Mouse (Mus musculus) liver, embryonic 11.5 days (tissue): ENCODE measurements at regions not wholly inside any gene's neighbourhood (a gene's known extent, or its start where the extent isn't known, plus 50 kb on each side); places are given as distances from the start of the nearest gene placed in this dataset.
A peak's percentile ranks its signal among the peaks of the same experiment; 100 is the strongest.

ENCODE experiments used
- ATAC-seq: fragments of 200-750 bp; cut with Nextera tagmentation; replicated peaks from 2 replicates; pipeline ENCODE4 v1.8.0; 2017; ENCODE audit warnings: moderate number of reproducible peaks, mild to moderate bottlenecking, moderate TSS enrichment, moderate library complexity; ENCODE audit not compliant: low FRiP score
- DNase-seq: peaks from one replicate; pipeline ENCODE4 v3.0.0-alpha.2; 2017; ENCODE audit warnings: low spot score
- H3K27ac ChIP-seq: fragments of 300-500 bp; sonication (generic); 2 replicates; pipeline ENCODE4 v1.5.1; 2014; ENCODE audit warnings: mild to moderate bottlenecking, low read depth, low read length, control low read depth
- H3K27me3 ChIP-seq: fragments of 300-500 bp; sonication (generic); replicated peaks from 2 replicates; pipeline ENCODE4 v1.6.1; 2014; ENCODE audit warnings: low read length, mixed read lengths; ENCODE audit not compliant: control insufficient read depth, insufficient read depth
- H3K36me3 ChIP-seq: fragments of 300-500 bp; sonication (generic); 2 replicates; pipeline ENCODE4 v1.6.1; 2014; ENCODE audit warnings: mild to moderate bottlenecking, low read length, moderate library complexity, mixed read lengths; ENCODE audit not compliant: control insufficient read depth, insufficient read depth
- H3K4me1 ChIP-seq: fragments of 300-500 bp; sonication (generic); replicated peaks from 2 replicates; pipeline ENCODE4 v1.6.1; 2014; ENCODE audit warnings: low read length, mixed read lengths; ENCODE audit not compliant: control insufficient read depth, insufficient read depth
- H3K4me2 ChIP-seq: fragments of 300-500 bp; sonication (generic); 2 replicates; pipeline ENCODE4 v1.6.1; 2014; ENCODE audit warnings: mild to moderate bottlenecking, control low read depth, moderate library complexity
- H3K4me3 ChIP-seq: fragments of 300-500 bp; sonication (generic); 2 replicates; pipeline ENCODE4 v1.5.1; 2014; ENCODE audit warnings: low read depth, low read length, control low read depth
- H3K9ac ChIP-seq: fragments of 300-500 bp; sonication (generic); 2 replicates; pipeline ENCODE4 v1.6.1; 2014; ENCODE audit warnings: low read depth, low read length, control low read depth
- H3K9me3 ChIP-seq: fragments of 300-500 bp; sonication (generic); 2 replicates; pipeline ENCODE4 v1.6.1; 2016; ENCODE audit warnings: low read length, inconsistent platforms, mixed read lengths; ENCODE audit not compliant: control insufficient read depth
- WGBS: fragments of 180-500 bp; shearing (Covaris S2); extraction: QIAGEN DNeasy Blood & Tissue Kit; methylation state at CpG from one replicate; pipeline ENCODE4 v1.1.7; 2014; 5-methylcytosine and 5-hydroxymethylcytosine counted together

DNA sequence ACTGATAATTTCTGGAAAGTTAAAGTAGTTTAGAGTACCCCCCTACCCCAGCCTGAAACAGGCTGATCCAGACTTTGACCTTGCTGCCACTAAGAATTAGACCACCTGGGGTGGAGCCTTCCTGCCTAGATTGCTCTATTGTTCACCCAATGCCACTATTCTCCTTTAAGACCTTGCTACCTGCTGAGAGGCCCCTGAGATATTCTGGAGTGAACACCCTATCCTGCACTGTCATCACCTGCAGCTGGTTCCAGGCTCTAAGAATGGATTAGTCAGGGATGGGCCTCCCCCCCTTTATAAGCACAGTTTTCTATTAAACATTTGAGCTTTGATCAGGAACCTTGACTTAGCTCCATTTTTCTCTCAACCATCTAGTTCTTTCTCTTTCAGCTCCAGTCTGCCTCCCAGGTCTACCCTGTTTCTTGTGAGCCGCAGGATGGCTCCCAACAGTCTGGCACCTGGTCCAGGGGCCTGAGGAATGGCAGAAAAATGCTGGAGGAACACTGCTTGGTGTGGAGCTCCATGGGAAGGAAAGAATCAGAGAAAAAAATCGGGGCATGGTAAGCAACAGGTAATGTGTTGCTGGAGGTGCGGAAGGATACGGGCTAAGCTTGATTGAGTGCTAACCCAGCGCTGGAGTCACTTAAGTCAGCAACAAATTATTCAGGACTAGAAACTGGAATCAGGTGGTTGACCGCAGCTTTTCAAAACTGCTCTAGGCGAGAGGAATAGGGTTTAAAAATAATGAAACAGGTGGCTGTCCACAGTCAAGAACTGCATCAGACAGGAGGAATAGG, 1073.7 kb upstream of the Gje1 start:
- H3K27me3 ChIP-seq: no peaks in the 10 kb centered on the region
- H3K4me1 ChIP-seq: no peaks in the 10 kb centered on the region
- DNase-seq (no peak), ATAC-seq (no peak)
- no peaks in the 10 kb centered on the region for H3K9me3 ChIP-seq
- no peak overlapping the region for H3K27ac ChIP-seq
- H3K4me2 ChIP-seq: no peak overlapping the region
- no peak overlapping the region for H3K4me3 ChIP-seq
- H3K9ac ChIP-seq: no peak overlapping the region
- WGBS: 51% methylated on average over 7 of the region's 7 CpGs
- no peaks in the 10 kb centered on the region for H3K36me3 ChIP-seq

GRCm38 (mm10) chr10:15759983-15760723, 1042.1 kb upstream of the Gje1 start:
- H3K36me3 ChIP-seq: no peaks in the 10 kb centered on the region
- no peaks in the 10 kb centered on the region for H3K4me1 ChIP-seq
- ATAC-seq (peak; percentile 81), DNase-seq (no peak)
- peak overlapping the region; percentile 28; the same call in 1 of the 2 replicates for H3K4me2 ChIP-seq
- H3K9ac ChIP-seq: no peak overlapping the region
- no peaks in the 10 kb centered on the region for H3K27me3 ChIP-seq
- no peak overlapping the region for H3K4me3 ChIP-seq
- H3K27ac ChIP-seq: 0 out of 2 replicates have a peak overlapping the region, but pooled peaks have one; percentile 19
- H3K9me3 ChIP-seq: no peaks in the 10 kb centered on the region
- 43% methylated on average over 6 of the region's 6 CpGs for WGBS

DNA sequence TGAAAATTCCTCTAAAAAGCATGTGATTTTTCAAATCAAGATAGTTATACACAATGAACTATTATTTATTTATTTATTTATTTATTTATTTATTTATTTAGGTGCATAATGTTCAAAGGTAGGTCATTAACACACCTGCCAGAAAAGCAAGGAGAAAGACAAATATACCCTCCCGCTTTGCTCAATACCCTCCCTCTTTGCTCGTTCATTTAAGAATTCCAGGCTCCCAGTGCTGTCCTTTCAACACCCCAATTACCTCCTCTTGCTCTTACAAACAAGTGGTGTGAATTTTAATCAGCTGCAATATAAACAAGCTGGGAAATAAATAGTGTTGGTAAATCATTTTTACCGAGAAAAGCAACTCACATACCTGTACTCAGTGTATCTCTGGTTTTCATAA, 1041.6 kb upstream of the Gje1 start:
- Histone ChIP-seq H3K9ac (no peak overlapping the region), H3K4me1 (no peaks in the 10 kb centered on the region), H3K27me3 (no peaks in the 10 kb centered on the region), H3K4me3 (no peak overlapping the region), H3K4me2 (peak overlapping the region; percentile 28; the same call in 1 of the 2 replicates), H3K9me3 (no peaks in the 10 kb centered on the region), H3K36me3 (no peaks in the 10 kb centered on the region), H3K27ac (no peak overlapping the region)
- DNase-seq (no peak), ATAC-seq (0 out of 2 replicates have a peak, but pooled peaks have one; percentile 19)
- 33% methylated on average over 3 of the region's 3 CpGs for WGBS

DNA sequence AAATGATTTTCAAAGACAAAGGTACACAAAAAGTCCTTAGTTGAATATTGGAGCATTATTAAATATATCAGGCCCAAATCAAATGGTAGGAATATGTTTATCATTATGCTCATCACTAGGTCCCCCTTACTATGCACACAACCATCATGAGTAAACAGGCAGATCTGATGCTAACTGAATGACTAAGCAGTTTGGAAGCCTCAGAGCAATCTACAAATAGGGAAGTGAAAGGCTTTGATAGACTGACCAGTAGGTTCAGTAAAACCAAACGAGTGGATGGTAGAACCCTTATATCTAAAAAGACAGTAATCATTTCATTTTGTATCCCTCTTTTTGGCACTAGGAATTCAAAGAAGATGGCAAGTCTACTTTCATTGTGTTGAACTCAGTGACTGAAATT, 1039.5 kb upstream of the Gje1 start:
- WGBS: 33% methylated on average over 1 of the region's 1 CpGs
- no peaks in the 10 kb centered on the region for H3K27me3 ChIP-seq
- no peak for ATAC-seq
- no peak overlapping the region for H3K27ac ChIP-seq
- no peaks in the 10 kb centered on the region for H3K9me3 ChIP-seq
- no peaks in the 10 kb centered on the region for H3K36me3 ChIP-seq
- no peaks in the 10 kb centered on the region for H3K4me1 ChIP-seq
- H3K4me3 ChIP-seq: no peak overlapping the region
- H3K4me2 ChIP-seq: no peak overlapping the region
- no peak for DNase-seq
- no peak overlapping the region for H3K9ac ChIP-seq

DNA sequence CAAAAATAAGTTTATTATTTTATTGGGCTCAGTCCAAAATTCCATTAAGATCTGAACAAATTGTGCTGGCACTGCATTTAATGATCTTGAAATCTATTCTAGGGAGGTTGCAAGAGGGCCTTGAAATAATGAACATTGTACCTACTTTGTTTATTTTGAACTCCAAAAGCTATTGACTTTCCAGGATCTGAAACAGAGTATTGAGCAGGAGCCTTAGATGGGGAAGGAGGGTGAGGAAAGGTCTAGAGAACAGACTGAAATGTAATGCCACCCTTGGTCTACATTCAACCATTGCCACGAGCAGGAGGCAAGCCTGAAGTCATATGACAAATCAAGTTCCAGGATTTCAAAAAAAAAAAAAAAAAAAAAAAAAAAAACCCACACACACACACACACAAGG, 1028.9 kb upstream of the Gje1 start:
- Histone ChIP-seq H3K27ac (no peak overlapping the region), H3K27me3 (no peaks in the 10 kb centered on the region), H3K4me2 (no peak overlapping the region), H3K4me1 (no peaks in the 10 kb centered on the region), H3K9ac (no peak overlapping the region), H3K36me3 (no peaks in the 10 kb centered on the region), H3K9me3 (no peaks in the 10 kb centered on the region), H3K4me3 (no peak overlapping the region)
- no peak for ATAC-seq
- WGBS: 59% methylated on average over 1 of the region's 1 CpGs
- no peak for DNase-seq

DNA sequence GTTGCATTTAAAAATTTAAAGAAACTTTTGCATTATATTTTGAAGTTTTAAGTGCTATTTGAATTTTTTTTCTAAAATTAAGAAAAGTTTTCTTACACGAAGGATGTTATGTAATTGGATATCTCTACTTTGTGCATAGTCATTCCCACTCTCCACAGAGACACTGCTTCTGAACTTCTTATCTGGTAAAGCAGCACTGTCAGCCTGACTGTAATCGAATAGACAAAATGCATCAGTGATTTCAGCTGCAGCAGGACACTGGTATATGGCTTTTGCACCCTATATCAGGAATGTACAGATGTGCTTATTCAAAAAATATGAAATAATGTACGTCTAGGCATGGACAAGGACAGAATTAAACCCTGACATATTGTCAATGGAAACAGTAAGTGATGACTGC, 1020.6 kb upstream of the Gje1 start:
- Histone ChIP-seq H3K27ac (no peak overlapping the region), H3K27me3 (no peaks in the 10 kb centered on the region), H3K36me3 (no peaks in the 10 kb centered on the region), H3K9me3 (no peaks in the 10 kb centered on the region), H3K4me2 (no peak overlapping the region), H3K4me3 (no peak overlapping the region), H3K9ac (no peak overlapping the region), H3K4me1 (no peaks in the 10 kb centered on the region)
- 47% methylated on average over 3 of the region's 3 CpGs for WGBS
- ATAC-seq (peak; percentile 92), DNase-seq (no peak)

GRCm38 (mm10) chr10:15731318-15731717, 1013.3 kb upstream of the Gje1 start:
- WGBS: 53% methylated on average over 1 of the region's 1 CpGs
- Histone ChIP-seq H3K9ac (no peak overlapping the region), H3K4me2 (no peak overlapping the region), H3K36me3 (no peaks in the 10 kb centered on the region), H3K4me1 (no peaks in the 10 kb centered on the region), H3K4me3 (no peak overlapping the region), H3K27me3 (no peaks in the 10 kb centered on the region), H3K9me3 (no peaks in the 10 kb centered on the region), H3K27ac (no peak overlapping the region)
- no peak for DNase-seq
- peak; percentile 75 for ATAC-seq

GRCm38 (mm10) chr10:15697946-15698345, 979.9 kb upstream of the Gje1 start:
- no peaks in the 10 kb centered on the region for H3K4me1 ChIP-seq
- DNase-seq (no peak), ATAC-seq (no peak)
- 74% methylated on average over 2 of the region's 2 CpGs for WGBS
- no peaks in the 10 kb centered on the region for H3K9me3 ChIP-seq
- H3K27me3 ChIP-seq: no peaks in the 10 kb centered on the region
- no peak overlapping the region for H3K4me2 ChIP-seq
- no peak overlapping the region for H3K4me3 ChIP-seq
- H3K36me3 ChIP-seq: no peaks in the 10 kb centered on the region
- no peak overlapping the region for H3K27ac ChIP-seq
- H3K9ac ChIP-seq: no peak overlapping the region
